8 mouse cellular contexts compared by ENCODE assay signal in the genomic region with DNA sequence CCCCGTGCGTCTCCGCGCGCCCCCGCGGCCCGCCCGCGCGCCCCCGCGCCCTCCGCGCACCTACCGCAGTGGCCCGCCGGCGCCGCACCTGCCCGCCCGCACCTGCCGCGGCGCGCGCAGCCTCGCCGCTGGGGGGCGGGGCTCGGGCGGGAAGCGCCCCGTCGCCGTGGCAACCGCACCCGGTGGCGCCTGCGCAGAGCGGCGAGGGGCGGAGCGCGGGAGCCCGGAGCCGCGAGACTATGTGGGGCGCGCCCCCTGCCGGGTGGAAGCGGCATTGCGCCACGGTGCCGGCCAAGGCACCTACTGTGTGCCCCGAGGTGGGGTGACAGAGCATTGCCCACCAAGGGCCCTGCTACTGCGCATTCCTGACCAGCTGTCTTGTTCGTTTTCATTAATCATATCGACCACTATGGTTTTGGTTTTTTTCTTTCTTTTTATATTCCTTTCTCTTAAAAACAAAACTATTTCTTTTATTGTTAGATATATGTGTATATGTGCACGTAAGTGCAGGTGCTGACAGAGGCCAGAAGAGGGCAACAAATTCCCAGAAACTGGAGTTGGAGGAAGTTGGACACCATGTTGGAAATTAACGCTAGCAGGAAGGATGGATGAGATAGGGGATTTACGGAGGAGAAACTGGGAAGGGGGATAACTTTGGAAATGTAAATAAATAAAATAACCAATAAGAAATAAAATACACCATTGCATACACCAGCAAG. TPM values are rescaled to one million over a fixed set of nuclear protein-coding genes. Genes with fewer than 3 reads are reported as not detected.
DNase-seq lines count a peak whose midpoint lies in the region; ATAC-seq and TF ChIP-seq lines count a peak whose summit lies in the region.

A gene (minus strand): TSS at position 90 of the 719 bp plus-strand sequence.

- no peak for TF ChIP-seq POLR2A in ES-Bruce4 (IDR thresholded peaks at IDR 0.05; ENCODE audit: insufficient read depth, low read length)

- H3K4me3 ChIP-seq in ES-Bruce4 (ENCODE audit: low read depth, low read length), result peak within 1 kb of the TSS; percentile 87
- H3K4me3 ChIP-seq in forebrain, embryonic 15.5 days, result peak within 1 kb of the TSS; percentile 62
- H3K4me3 ChIP-seq in liver, postnatal 0 days (ENCODE audit: low read depth, low read length), result peak within 1 kb of the TSS; percentile 64
- H3K4me3 ChIP-seq in neural tube, embryonic 13.5 days, result peak within 1 kb of the TSS; percentile 61

- no peak for TF ChIP-seq EP300 in ES-Bruce4 (IDR thresholded peaks at IDR 0.05; ENCODE audit: insufficient read depth, low read depth, low read length)
- TF ChIP-seq EP300 in liver, postnatal 0 days (IDR thresholded peaks at IDR 0.05; ENCODE audit: low read depth), result no peak

- H3K9me3 ChIP-seq in ES-Bruce4 (replicated peaks; ENCODE audit: control insufficient read depth, insufficient read depth, low read length, poor library complexity, severe bottlenecking), result no peaks in the 10 kb centered on the region
- H3K9me3 ChIP-seq in forebrain, embryonic 15.5 days, result 0 out of 2 replicates have a peak, but pooled peaks cover 5% of the 10 kb centered on the region
- H3K9me3 ChIP-seq in liver, postnatal 0 days (ENCODE audit: low read length), result no peaks in the 10 kb centered on the region
- H3K9me3 ChIP-seq in neural tube, embryonic 13.5 days, result no peaks in the 10 kb centered on the region

- 0 out of 2 replicates have a peak, but pooled peaks have one; percentile 51 for ATAC-seq in forebrain, embryonic 15.5 days (replicated peaks)
- peak; percentile 72 for ATAC-seq in liver, postnatal 0 days
- ATAC-seq in neural tube, embryonic 13.5 days (ENCODE audit: low read depth), result peak; percentile 37; the same call in 1 of the 2 replicates

- H3K4me1 ChIP-seq in ES-Bruce4 (ENCODE audit: control insufficient read depth, insufficient read depth, low read length), result peaks cover 2% of the 10 kb centered on the region
- H3K4me1 ChIP-seq in forebrain, embryonic 15.5 days, result peaks cover 18% of the 10 kb centered on the region
- H3K4me1 ChIP-seq in liver, postnatal 0 days (ENCODE audit: insufficient read depth), result peaks cover 12% of the 10 kb centered on the region
- peaks cover 21% of the 10 kb centered on the region for H3K4me1 ChIP-seq in neural tube, embryonic 13.5 days (replicated peaks)

- H3K27me3 ChIP-seq in ES-Bruce4 (ENCODE audit: control insufficient read depth, insufficient read depth, low read length, poor library complexity, severe bottlenecking), result no peaks in the 10 kb centered on the region
- H3K27me3 ChIP-seq in forebrain, embryonic 15.5 days, result no peaks in the 10 kb centered on the region
- H3K27me3 ChIP-seq in liver, postnatal 0 days (ENCODE audit: insufficient read depth, low read length), result 0 out of 2 replicates have a peak, but pooled peaks cover 2% of the 10 kb centered on the region
- peaks cover 8% of the 10 kb centered on the region; the same call in 1 of the 2 replicates for H3K27me3 ChIP-seq in neural tube, embryonic 13.5 days

- peak; percentile 75 for TF ChIP-seq CTCF in ES-Bruce4 (IDR thresholded peaks at IDR 0.05; ENCODE audit: low read depth, low read length)
- TF ChIP-seq CTCF in liver, postnatal 0 days (IDR thresholded peaks at IDR 0.05; ENCODE audit: low read depth), result peak; percentile 77

- H3K27ac ChIP-seq in ES-Bruce4 (ENCODE audit: insufficient read depth, low read length), result no peak within 1 kb of the TSS
- H3K27ac ChIP-seq in forebrain, embryonic 15.5 days (replicated peaks), result no peak within 1 kb of the TSS
- H3K27ac ChIP-seq in liver, postnatal 0 days (ENCODE audit: low read depth), result peak within 1 kb of the TSS; percentile 90
- H3K27ac ChIP-seq in neural tube, embryonic 13.5 days (replicated peaks), result no peak within 1 kb of the TSS

- H3K4me2 ChIP-seq in forebrain, embryonic 15.5 days (replicated peaks), result peak within 1 kb of the TSS; percentile 97
- peak within 1 kb of the TSS; percentile 93 for H3K4me2 ChIP-seq in liver, postnatal 0 days (ENCODE audit: low read depth, low read length)
- peak within 1 kb of the TSS; percentile 92 for H3K4me2 ChIP-seq in neural tube, embryonic 13.5 days

- WGBS in forebrain, embryonic 15.5 days, result 12% methylated on average over 38 of the region's 62 CpGs
- 8% methylated on average over 59 of the region's 62 CpGs for WGBS in large intestine, adult 2 months
- WGBS in liver, postnatal 0 days (ENCODE audit: insufficient replicate concordance), result 11% methylated on average over 47 of the region's 62 CpGs
- 11% methylated on average over 54 of the region's 62 CpGs for WGBS in neural tube, embryonic 13.5 days

- no peaks in the 10 kb centered on the region for H3K36me3 ChIP-seq in ES-Bruce4 (ENCODE audit: control insufficient read depth, insufficient read depth, low read length, poor library complexity, severe bottlenecking)
- no peaks in the 10 kb centered on the region for H3K36me3 ChIP-seq in forebrain, embryonic 15.5 days
- H3K36me3 ChIP-seq in liver, postnatal 0 days (replicated peaks; ENCODE audit: insufficient read depth, low read length), result no peaks in the 10 kb centered on the region
- H3K36me3 ChIP-seq in neural tube, embryonic 13.5 days, result no peaks in the 10 kb centered on the region

- intact Hi-C loops in heart, postnatal 14 days (cut with DNase I), result loop anchor here (1.0 kb wide), 1 partner anchor 41 kb away; no protein-coding TSS in a partner anchor

- H3K9ac ChIP-seq in ES-Bruce4 (ENCODE audit: low read depth, poor library complexity, severe bottlenecking), result peak within 1 kb of the TSS; percentile 83
- peak within 1 kb of the TSS; percentile 52 for H3K9ac ChIP-seq in forebrain, embryonic 15.5 days (replicated peaks)
- peak within 1 kb of the TSS; percentile 71 for H3K9ac ChIP-seq in liver, postnatal 0 days (replicated peaks)
- H3K9ac ChIP-seq in neural tube, embryonic 13.5 days, result peak within 1 kb of the TSS; percentile 70

- peak; percentile 9 for DNase-seq in c-Kit-positive CD71-positive TER-119-negative erythroid progenitor cells, embryonic 14.5 days (ENCODE audit: low read depth)
- peak; percentile 93 to 94 for DNase-seq in heart, postnatal 14 days
- DNase-seq in large intestine, adult 2 months (ENCODE audit: low read depth, low spot score), result no peak
- peak; percentile 81 for DNase-seq in liver, postnatal 0 days
- peak; percentile 23 to 53 for DNase-seq in thymus, postnatal 10 days (ENCODE audit: low spot score in 2 of 2)

RNA-seq across cellular contexts. Expression of the gene that starts here (rescaled TPM):
- 14.2 and 15.2 TPM in 2 replicates for polyA plus RNA-seq in ES-Bruce4 (2011; ENCODE audit: insufficient read depth, insufficient read length, low read depth, missing spikeins)
- polyA plus RNA-seq in forebrain, embryonic 15.5 days (2015; fragmentation: Nextera tagmentation; extraction: Ambion mirVana), result 4.4 and 4.9 TPM in 2 replicates
- 10 to 100 TPM; 33.9 to 35.3 TPM for total RNA-seq in heart, postnatal 14 days (2021)
- polyA plus RNA-seq in large intestine, adult 2 months (2012; rRNA removed), result 45.7 and 51.7 TPM in 2 replicates
- polyA plus RNA-seq in liver, postnatal 0 days (2015; fragmentation: Nextera tagmentation; extraction: Ambion mirVana), result 2.7 and 3.1 TPM in 2 replicates
- polyA plus RNA-seq in neural tube, embryonic 13.5 days (2015; fragmentation: Nextera tagmentation; extraction: Ambion mirVana), result 2.6 and 3.4 TPM in 2 replicates
